Mouse (Mus musculus): Measurements from ENCODE around the gene Esyt1.
A peak's percentile ranks its signal among the peaks of the same experiment; 100 is the strongest.
"Not testable (repeated sequence)": the region's sequence is repeated elsewhere in the genome, so short reads cannot be mapped to it uniquely, and the experiment has no call there.

The Esyt1 gene

GRCm38 (mm10) chr10:128525671-128526308 lies at the start of gene Esyt1:
Gene Esyt1 (minus strand): TSS chr10:128525871.
- DNase-seq (ENCODE audit: low read depth): peak; percentile 100

DNA sequence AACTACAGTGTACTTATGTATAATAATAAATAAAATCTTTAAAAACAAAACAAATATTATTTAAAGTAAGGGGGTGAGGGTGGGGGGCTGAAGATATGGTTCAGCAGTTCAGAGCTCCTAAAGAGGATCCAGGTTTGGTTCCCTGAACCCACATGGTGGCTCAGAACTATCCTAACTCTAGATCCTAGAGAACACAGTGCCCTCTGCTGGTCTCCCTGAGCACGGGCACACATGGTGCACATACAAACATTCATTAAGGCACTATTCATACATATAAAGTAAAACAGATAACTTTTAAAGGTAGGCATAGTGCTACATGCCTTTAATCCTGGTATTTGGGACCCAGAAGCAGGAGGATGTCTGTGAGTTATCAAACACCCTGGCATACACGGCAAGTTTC lies 49.4 kb upstream of the Esyt1 start:
- peak; percentile 53 for DNase-seq (ENCODE audit: low read depth)

DNA sequence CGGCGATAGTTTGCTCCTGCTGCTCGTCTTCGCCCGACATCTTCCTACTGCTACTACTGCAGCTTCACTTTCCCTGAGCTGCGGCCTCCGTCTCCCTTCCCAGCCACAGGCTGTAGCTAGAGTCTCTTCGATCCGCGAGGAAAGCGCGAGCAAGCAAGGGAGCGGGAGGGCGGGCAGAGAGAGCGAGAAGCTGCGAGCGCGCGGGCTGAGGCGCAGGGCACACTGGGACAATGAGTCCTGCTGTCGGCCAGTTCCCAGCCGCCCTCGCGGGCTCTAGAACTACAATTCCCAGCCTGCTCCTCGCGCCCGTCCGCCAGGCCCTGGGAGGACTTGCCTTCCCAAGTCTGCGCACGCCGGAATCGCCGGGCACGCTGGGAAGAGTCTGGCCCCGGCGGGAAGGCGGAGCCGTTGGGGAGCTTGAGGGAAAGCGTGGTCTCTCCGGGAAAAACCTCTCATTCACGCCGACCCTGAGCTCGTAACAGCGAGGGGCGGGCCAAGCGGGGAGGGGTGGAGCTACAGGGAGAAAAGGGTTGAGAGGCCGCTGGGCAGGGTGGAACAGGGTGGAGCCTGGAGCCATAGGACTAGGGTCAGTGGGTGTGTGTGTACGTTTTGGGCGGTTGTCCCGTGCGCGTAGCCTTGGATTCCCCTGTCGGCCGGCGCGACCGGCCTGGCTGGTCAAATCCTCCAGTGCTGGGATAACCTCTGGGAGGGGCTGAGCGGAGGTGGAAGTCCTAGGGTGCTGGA lies 40.3 kb upstream of the Esyt1 start, which contains the start of gene Pa2g4:
Gene Pa2g4, minus strand, starts transcription at position 200 of the 744 bp plus-strand sequence.
- peak; percentile 100 for DNase-seq (ENCODE audit: low read depth)

GRCm38 (mm10) chr10:128565206-128565787 lies 39.6 kb upstream of the Esyt1 start:
- DNase-seq (ENCODE audit: low read depth): peak; percentile 74

- no peak for DNase-seq (ENCODE audit: low read depth)
Observed at GRCm38 (mm10) chr10:128563544-128563943, 37.9 kb upstream of the Esyt1 start.

- DNase-seq (ENCODE audit: low read depth): peak; percentile 21
Observed at GRCm38 (mm10) chr10:128556963-128557362, 31.3 kb upstream of the Esyt1 start.

GRCm38 (mm10) chr10:128556286-128556685 lies 30.6 kb upstream of the Esyt1 start:
- peak; percentile 72 for DNase-seq (ENCODE audit: low read depth)

DNA sequence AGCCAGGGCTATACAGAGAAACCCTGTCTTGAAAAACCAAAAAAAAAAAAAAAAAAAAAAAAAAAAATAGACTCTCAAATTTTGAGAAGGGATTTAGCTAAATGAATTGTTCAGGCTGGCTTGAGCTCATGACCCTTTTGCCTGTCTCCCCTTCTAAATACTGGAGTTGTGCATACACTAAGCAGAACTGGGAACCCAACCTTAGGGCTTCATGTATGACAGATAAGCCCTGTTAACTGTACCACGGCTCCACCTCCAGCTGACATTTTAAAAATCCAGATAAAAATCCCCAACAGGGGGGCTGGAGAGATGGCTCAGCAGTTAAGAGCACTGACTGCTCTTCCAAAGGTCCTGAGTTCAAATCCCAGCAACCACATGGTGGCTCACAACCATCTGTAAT lies 29.9 kb upstream of the Esyt1 start:
- not testable (repeated sequence) for DNase-seq (ENCODE audit: low read depth)

DNA sequence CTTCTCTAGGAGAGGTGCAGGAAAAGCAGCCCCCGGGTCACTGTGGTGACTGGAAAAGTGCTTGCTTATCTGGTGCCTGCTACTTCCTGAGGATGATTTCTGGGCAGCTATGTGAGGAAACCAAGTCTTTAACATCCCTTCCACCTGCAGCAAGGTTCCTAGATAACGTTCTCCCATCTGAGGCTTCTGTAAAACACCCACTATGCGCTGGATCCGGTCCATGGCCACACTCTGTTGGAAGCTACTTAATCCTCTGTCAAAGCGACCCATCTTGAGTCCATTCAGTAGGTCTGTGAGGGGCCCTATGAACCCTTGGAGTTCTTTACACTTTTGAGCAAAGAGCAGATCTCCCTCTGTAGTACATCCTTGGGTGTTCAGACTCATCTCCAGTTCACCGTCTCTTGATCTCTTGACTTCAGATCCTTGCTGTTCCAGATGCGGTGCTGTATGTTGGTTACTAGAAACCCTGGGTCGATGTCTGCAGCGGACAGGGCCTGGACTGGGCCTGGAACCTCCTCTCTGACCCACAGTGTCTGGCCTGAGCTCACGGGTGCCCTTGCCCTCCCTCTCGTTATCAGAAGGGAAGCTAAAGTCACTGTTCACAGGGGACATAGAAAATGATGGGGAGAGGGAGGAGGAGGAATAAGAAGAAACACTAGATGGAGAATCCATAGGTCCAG lies 24.6 kb upstream of the Esyt1 start:
- DNase-seq (ENCODE audit: low read depth): not testable (repeated sequence)

DNA sequence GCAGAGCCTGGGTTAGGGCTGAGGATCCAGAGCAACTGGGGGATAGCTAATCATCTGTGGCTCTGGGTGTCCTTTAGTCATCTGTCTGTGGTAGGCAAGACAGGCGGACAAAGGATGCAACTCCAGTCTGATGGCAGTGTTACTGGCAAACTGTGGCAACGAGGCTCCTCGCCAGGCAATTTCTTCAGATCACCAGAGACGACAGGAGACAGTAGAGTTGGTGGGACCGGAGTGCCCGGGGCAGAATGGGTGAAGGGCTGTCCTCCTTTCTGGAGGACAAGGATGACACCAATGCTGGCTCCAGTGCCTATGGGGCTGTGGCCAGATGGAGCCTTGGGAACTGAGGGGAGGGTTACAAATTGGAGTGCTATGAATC lies 24.0 kb upstream of the Esyt1 start:
- DNase-seq (ENCODE audit: low read depth): peak; percentile 40

DNA sequence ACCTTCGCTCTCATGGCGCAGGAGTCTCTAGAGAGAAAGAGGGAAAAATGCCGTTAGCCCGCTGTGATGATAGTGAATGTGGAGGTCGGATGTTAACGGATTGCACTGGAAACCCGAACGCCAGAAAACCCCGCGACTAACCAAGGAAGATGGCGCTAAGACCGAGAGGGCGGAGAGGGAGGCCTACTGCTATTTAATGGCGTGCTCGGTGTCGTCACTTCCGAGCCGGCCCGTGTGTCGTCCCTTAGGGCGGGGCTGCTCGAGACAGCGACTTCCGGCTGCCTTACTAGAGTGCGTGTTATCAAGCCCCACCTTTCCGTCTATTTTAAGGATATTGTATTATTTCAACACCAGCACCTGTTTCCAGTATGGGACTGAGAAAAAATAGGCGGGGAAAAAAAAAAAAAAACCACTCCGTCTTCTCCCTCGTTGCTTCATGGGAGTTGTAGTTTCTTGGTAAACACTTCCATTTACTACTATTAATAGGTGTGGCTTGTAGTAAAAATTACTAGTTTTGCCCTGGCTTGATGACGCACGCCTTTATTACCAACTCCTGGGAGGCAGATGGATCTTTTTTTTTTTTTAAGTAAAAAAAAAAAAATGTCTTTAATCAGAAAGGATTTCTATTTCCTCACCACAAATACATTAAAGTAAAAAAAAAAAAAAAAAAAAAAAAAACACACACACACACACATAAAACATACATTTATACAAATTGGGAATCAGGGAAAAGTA lies 23.4 kb upstream of the Esyt1 start, which contains the start of gene Rpl41:
Gene Rpl41, minus strand, starts transcription at position 359 of the 735 bp plus-strand sequence.
- peak; percentile 100 for DNase-seq (ENCODE audit: low read depth)

GRCm38 (mm10) chr10:128548051-128548791 lies 22.6 kb upstream of the Esyt1 start:
- not testable (repeated sequence) for DNase-seq (ENCODE audit: low read depth)

DNA sequence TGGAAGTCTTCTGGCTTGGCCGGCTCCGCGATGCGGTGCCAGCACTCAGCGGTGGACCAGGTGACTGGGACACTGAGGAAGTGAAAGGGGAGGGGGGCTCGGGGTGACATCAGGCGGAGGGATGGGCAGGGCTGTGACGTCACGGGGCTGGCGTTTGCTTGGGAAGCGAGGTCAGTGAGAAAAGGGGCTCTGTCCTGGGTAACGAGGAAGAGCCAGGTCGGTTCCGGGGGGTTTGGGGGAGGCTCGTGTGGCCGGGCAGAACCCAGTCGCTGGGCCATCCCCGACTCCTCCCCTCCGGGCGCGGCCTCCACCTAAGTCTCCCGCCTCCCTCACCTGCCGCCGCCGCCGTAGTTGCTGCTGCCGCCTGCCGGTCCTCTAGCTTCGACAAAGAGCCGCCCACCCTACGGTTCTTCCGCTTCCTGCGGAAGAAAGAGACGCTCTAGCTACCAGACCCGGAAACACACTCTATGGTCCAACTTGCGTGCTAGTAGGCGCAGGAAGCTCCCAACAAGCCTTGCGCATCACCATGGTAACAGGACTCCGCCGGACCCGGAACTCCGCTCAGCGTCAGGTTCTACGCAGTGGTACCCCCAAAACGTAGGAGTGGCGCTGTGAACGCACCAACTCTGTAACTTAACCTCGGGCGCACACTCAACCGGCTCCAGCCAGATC lies 21.8 kb upstream of the Esyt1 start, which contains the start of gene Zc3h10:
Gene Zc3h10, minus strand, starts transcription at position 414 of the 672 bp plus-strand sequence.
- DNase-seq (ENCODE audit: low read depth): peak; percentile 100

- no peak for DNase-seq (ENCODE audit: low read depth)
Observed at GRCm38 (mm10) chr10:128546787-128547186, 21.1 kb upstream of the Esyt1 start.

GRCm38 (mm10) chr10:128546361-128546760 lies 20.7 kb upstream of the Esyt1 start:
- DNase-seq (ENCODE audit: low read depth): peak; percentile 87

DNA sequence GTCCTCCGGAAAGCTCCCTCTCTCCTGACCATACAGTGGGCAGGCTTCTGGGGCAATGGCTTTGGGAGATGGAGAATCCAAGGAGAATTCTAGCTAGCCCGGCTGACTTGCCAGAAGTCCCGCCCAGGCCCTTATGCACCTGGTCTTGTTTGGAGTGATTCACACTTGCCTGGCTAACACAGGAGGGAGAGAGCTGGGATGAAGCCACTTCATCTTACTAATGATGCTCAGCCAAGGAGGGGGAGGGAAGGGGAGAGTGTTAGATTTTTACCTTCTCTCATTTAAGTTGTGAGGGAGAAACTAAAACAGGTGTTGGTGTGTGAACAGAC lies 19.9 kb upstream of the Esyt1 start:
- no peak for DNase-seq (ENCODE audit: low read depth)

GRCm38 (mm10) chr10:128544674-128545569 lies 19.3 kb upstream of the Esyt1 start:
- DNase-seq (ENCODE audit: low read depth): no peak

- no peak for DNase-seq (ENCODE audit: low read depth)
Observed at GRCm38 (mm10) chr10:128544151-128544657, 18.5 kb upstream of the Esyt1 start.

DNA sequence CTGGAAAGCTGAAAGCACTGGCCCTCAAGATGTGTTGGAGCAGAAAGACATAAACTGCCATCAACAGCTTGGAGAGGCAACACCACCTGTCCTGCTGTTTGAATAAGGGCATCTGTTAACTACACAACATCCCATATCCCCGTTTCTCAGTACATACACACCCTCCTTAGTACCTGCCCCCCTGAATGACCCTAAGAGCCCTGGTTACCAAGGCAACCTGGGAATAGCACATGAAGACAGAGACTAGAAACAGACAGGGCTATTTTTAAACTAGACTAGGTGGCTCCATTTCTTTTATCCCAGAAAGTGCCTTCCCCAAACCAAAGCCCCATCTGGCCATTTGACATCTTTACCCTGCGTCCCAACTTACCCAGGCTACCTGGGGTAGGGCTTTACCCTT lies 17.4 kb upstream of the Esyt1 start:
- DNase-seq (ENCODE audit: low read depth): no peak
